Mouse (Mus musculus) urinary bladder, adult 18-20 months (tissue): ENCODE results near the gene Dhx37.
A peak's percentile ranks its signal among the peaks of the same experiment; 100 is the strongest.
"Not testable (repeated sequence)": the region's sequence is repeated elsewhere in the genome, so short reads cannot be mapped to it uniquely, and the experiment has no call there.

Experiments used
- DNase-seq, 2 experiments: peaks; one replicate each; pipeline ENCODE4 v3.0.0; 2022; ENCODE audit warnings: low spot score in 2 of 2, mixed read lengths in 2 of 2

Dhx37 gene

GRCm38 (mm10) chr5:125408842-125409241 is 25.1 kb downstream of the Dhx37 start:
- DNase-seq: peak in 1 of 2 experiments; percentile 69

GRCm38 (mm10) chr5:125407910-125408575 is 25.9 kb downstream of the Dhx37 start:
- DNase-seq: no peak

- no peak for DNase-seq
These were observed 26.7 kb downstream of the Dhx37 start for GRCm38 (mm10) chr5:125407020-125407830.

- DNase-seq: peak; percentile 60 to 72
These were observed 27.5 kb downstream of the Dhx37 start for GRCm38 (mm10) chr5:125406322-125407016.

- DNase-seq: peak; percentile 79 to 86
These were observed 28.2 kb downstream of the Dhx37 start for GRCm38 (mm10) chr5:125405546-125406248.

- DNase-seq: peak; percentile 48 to 66
These were observed 28.9 kb downstream of the Dhx37 start for GRCm38 (mm10) chr5:125404903-125405545.

- no peak for DNase-seq
These were observed 29.4 kb downstream of the Dhx37 start for GRCm38 (mm10) chr5:125404536-125404902.

- peak in 1 of 2 experiments; percentile 39 for DNase-seq
These were observed 30.1 kb downstream of the Dhx37 start for GRCm38 (mm10) chr5:125403481-125404465.

- no peak for DNase-seq
These were observed 30.9 kb downstream of the Dhx37 start for GRCm38 (mm10) chr5:125402991-125403390.

- DNase-seq: no peak
These were observed 31.4 kb downstream of the Dhx37 start for GRCm38 (mm10) chr5:125402476-125402875.

- peak in 1 of 2 experiments; percentile 41 for DNase-seq
These were observed 33.0 kb downstream of the Dhx37 start for GRCm38 (mm10) chr5:125400903-125401302.

- DNase-seq: no peak
These were observed 38.9 kb downstream of the Dhx37 start for GRCm38 (mm10) chr5:125395008-125395407.

- peak; percentile 72 to 81 for DNase-seq
These were observed 40.0 kb downstream of the Dhx37 start for GRCm38 (mm10) chr5:125393622-125394603.

GRCm38 (mm10) chr5:125392977-125393621 is 40.8 kb downstream of the Dhx37 start:
- DNase-seq: peak; percentile 96

GRCm38 (mm10) chr5:125392618-125392976 is 41.3 kb downstream of the Dhx37 start:
- DNase-seq: no peak

GRCm38 (mm10) chr5:125392176-125392575 is 41.7 kb downstream of the Dhx37 start:
- DNase-seq: not testable (repeated sequence)

GRCm38 (mm10) chr5:125391609-125392008 is 42.3 kb downstream of the Dhx37 start:
- peak in 1 of 2 experiments; percentile 64 for DNase-seq

- DNase-seq: no peak
These were observed 42.9 kb downstream of the Dhx37 start for GRCm38 (mm10) chr5:125390906-125391477.
